Mouse (Mus musculus): Measurements from ENCODE around the gene Pknox1.

Pknox1 gene

GRCm38 (mm10) chr17:31556253-31556652 is 8.3 kb upstream of the Pknox1 start:
- no peak for DNase-seq (ENCODE audit: low read depth)

- peak; percentile 20 for DNase-seq (ENCODE audit: low read depth)
These were observed 7.2 kb upstream of the Pknox1 start for GRCm38 (mm10) chr17:31557124-31557880.

GRCm38 (mm10) chr17:31557947-31558542 is 6.5 kb upstream of the Pknox1 start:
- no peak for DNase-seq (ENCODE audit: low read depth)

- no peak for DNase-seq (ENCODE audit: low read depth)
These were observed 5.3 kb upstream of the Pknox1 start for GRCm38 (mm10) chr17:31559021-31559789.

- DNase-seq (ENCODE audit: low read depth) = no peak
These were observed 911 bp upstream of the Pknox1 start for GRCm38 (mm10) chr17:31563632-31564014.

GRCm38 (mm10) chr17:31564858-31565140 is 265 bp downstream of the Pknox1 start:
- no peak for DNase-seq (ENCODE audit: low read depth)

- DNase-seq (ENCODE audit: low read depth) = peak; percentile 84
These were observed 865 bp downstream of the Pknox1 start for GRCm38 (mm10) chr17:31565141-31566056.

- no peak for DNase-seq (ENCODE audit: low read depth)
These were observed 1.7 kb downstream of the Pknox1 start for GRCm38 (mm10) chr17:31566276-31566675.

- DNase-seq (ENCODE audit: low read depth) = no peak
These were observed 5.2 kb downstream of the Pknox1 start for GRCm38 (mm10) chr17:31569756-31570155.

- peak; percentile 66 for DNase-seq (ENCODE audit: low read depth)
These were observed 5.9 kb downstream of the Pknox1 start for GRCm38 (mm10) chr17:31570321-31570925.

GRCm38 (mm10) chr17:31571689-31572088 is 7.2 kb downstream of the Pknox1 start:
- no peak for DNase-seq (ENCODE audit: low read depth)

GRCm38 (mm10) chr17:31574662-31575061 is 10.1 kb downstream of the Pknox1 start:
- DNase-seq (ENCODE audit: low read depth) = peak; percentile 42

- no peak for DNase-seq (ENCODE audit: low read depth)
These were observed 12.1 kb downstream of the Pknox1 start for GRCm38 (mm10) chr17:31576394-31577175.

- no peak for DNase-seq (ENCODE audit: low read depth)
These were observed 15.8 kb downstream of the Pknox1 start for GRCm38 (mm10) chr17:31580344-31580743.

- DNase-seq (ENCODE audit: low read depth) = no peak
These were observed 18.7 kb downstream of the Pknox1 start for GRCm38 (mm10) chr17:31583185-31583584.

- no peak for DNase-seq (ENCODE audit: low read depth)
These were observed 19.2 kb downstream of the Pknox1 start for GRCm38 (mm10) chr17:31583781-31584180.

GRCm38 (mm10) chr17:31588115-31588514 is 23.6 kb downstream of the Pknox1 start:
- DNase-seq (ENCODE audit: low read depth) = no peak

GRCm38 (mm10) chr17:31588726-31589125 is 24.2 kb downstream of the Pknox1 start:
- DNase-seq (ENCODE audit: low read depth) = no peak

GRCm38 (mm10) chr17:31590846-31591245 is 26.3 kb downstream of the Pknox1 start:
- DNase-seq (ENCODE audit: low read depth) = no peak

GRCm38 (mm10) chr17:31594590-31594989 is 30.1 kb downstream of the Pknox1 start:
- no peak for DNase-seq (ENCODE audit: low read depth)

GRCm38 (mm10) chr17:31595077-31595476 is 30.5 kb downstream of the Pknox1 start:
- DNase-seq (ENCODE audit: low read depth) = no peak

Data from NIH3T3 (cell line).